Mouse (Mus musculus) CH12.LX (cell line): Measurements from ENCODE around the gene Rpl3l. TPM values are rescaled to one million over a fixed set of nuclear protein-coding genes. Genes with fewer than 3 reads are reported as not detected.

Experiments used
- DNase-seq: peaks from one replicate; pipeline ENCODE4 v3.0.0-alpha.2; 2013; ENCODE audit errors: extremely low read depth
- H3K27ac ChIP-seq: 2 replicates; pipeline ENCODE4 v1.5.1; 2012; ENCODE audit warnings: low read depth, mild to moderate bottlenecking, control low read depth, moderate library complexity; ENCODE audit not compliant: insufficient read depth
- H3K27me3 ChIP-seq: replicated peaks from 2 replicates; pipeline ENCODE3; 2012; ENCODE audit warnings: inconsistent platforms
- H3K36me3 ChIP-seq, 2 experiments: replicated peaks in 1 of 2; 2 replicates each; pipeline versions ENCODE3 to v1.6.1; 2012; ENCODE audit warnings: inconsistent platforms in 1 of 2, low read length in 1 of 2, mild to moderate bottlenecking in 1 of 2, mixed read lengths in 1 of 2, moderate library complexity in 1 of 2; ENCODE audit not compliant: control insufficient read depth in 1 of 2, insufficient read depth in 1 of 2
- H3K4me1 ChIP-seq, 2 experiments: 2 replicates each; pipeline ENCODE4 v1.6.1; 2012; ENCODE audit warnings: inconsistent platforms in 1 of 2, moderate library complexity in 1 of 2; ENCODE audit not compliant: insufficient read depth in 2 of 2, control insufficient read depth in 1 of 2
- H3K4me2 ChIP-seq: 2 replicates; pipeline ENCODE4 v1.6.1; 2012; ENCODE audit warnings: low read depth, mild to moderate bottlenecking, control low read depth; ENCODE audit not compliant: poor library complexity, insufficient read depth, severe bottlenecking
- H3K4me3 ChIP-seq, 3 experiments: fragments of 150-350 bp in 1 of 3; sonication (generic) in 1 of 3; replicated peaks in 1 of 3; 2 replicates each; pipeline versions ENCODE3 to v1.5.1; 2011 to 2012; ENCODE audit warnings: low read depth in 2 of 3, low read length in 2 of 3, mild to moderate bottlenecking in 2 of 3, moderate library complexity in 2 of 3, control low read depth in 1 of 3, improper control_type of control experiment in 1 of 3, inconsistent platforms in 1 of 3, mixed read lengths in 1 of 3; ENCODE audit not compliant: poor library complexity in 1 of 3
- H3K79me2 ChIP-seq: replicated peaks from 2 replicates; pipeline ENCODE4 v1.6.1; 2012; ENCODE audit warnings: mild to moderate bottlenecking, moderate library complexity; ENCODE audit not compliant: control insufficient read depth, poor library complexity, insufficient read depth, severe bottlenecking; ENCODE audit errors: extremely low read depth
- H3K9ac ChIP-seq: 2 replicates; pipeline ENCODE4 v1.6.1; 2012; ENCODE audit warnings: low read depth, mild to moderate bottlenecking, control low read depth, moderate library complexity; ENCODE audit not compliant: insufficient read depth
- H3K9me3 ChIP-seq: replicated peaks from 2 replicates; pipeline ENCODE3; 2012; ENCODE audit warnings: low read length, inconsistent platforms, mixed read lengths
- BHLHE40 ChIP-seq: IDR thresholded peaks from 2 replicates; pipeline ENCODE4 v1.6.1; 2011; ENCODE audit warnings: mild to moderate bottlenecking, low read depth, low read length, improper control_type of control experiment
- CHD1 ChIP-seq: IDR thresholded peaks from 2 replicates; pipeline ENCODE4 v1.6.1; 2012; ENCODE audit warnings: low read depth, low read length, improper control_type of control experiment, inconsistent platforms
- CHD2 ChIP-seq: IDR thresholded peaks from 2 replicates; pipeline ENCODE4 v1.6.1; 2011; ENCODE audit warnings: low read length, improper control_type of control experiment
- CTCF ChIP-seq, 2 experiments: IDR thresholded peaks in 1 of 2; conservative IDR thresholded peaks in 1 of 2; 2 replicates each; pipeline ENCODE4 v1.5.1; 2011 to 2012; ENCODE audit warnings: low read depth in 2 of 2, low read length in 2 of 2, improper control_type of control experiment in 1 of 2, inconsistent platforms in 1 of 2, mild to moderate bottlenecking in 1 of 2, moderate library complexity in 1 of 2
- E2F4 ChIP-seq: IDR thresholded peaks from 2 replicates; pipeline ENCODE4 v1.6.1; 2011; ENCODE audit warnings: low read depth, low read length, improper control_type of control experiment; ENCODE audit not compliant: insufficient replicate concordance
- EP300 ChIP-seq: IDR thresholded peaks from 2 replicates; pipeline ENCODE4 v1.6.1; 2011; ENCODE audit warnings: low read length, improper control_type of control experiment
- HCFC1 ChIP-seq: IDR thresholded peaks from 2 replicates; pipeline ENCODE4 v1.6.1; 2012; ENCODE audit warnings: low read depth, mild to moderate bottlenecking, inconsistent platforms, low read length, improper control_type of control experiment
- JUN ChIP-seq: IDR thresholded peaks from 2 replicates; pipeline ENCODE4 v1.6.1; 2011; ENCODE audit warnings: low read depth, mild to moderate bottlenecking, low read length, improper control_type of control experiment, moderate library complexity; ENCODE audit not compliant: insufficient read depth
- JUND ChIP-seq: conservative IDR thresholded peaks from 2 replicates; pipeline ENCODE4 v1.6.1; 2011; ENCODE audit warnings: low read depth, low read length, improper control_type of control experiment
- KAT2A ChIP-seq: IDR thresholded peaks from 2 replicates; pipeline ENCODE4 v1.6.1; 2012; ENCODE audit warnings: low read length, improper control_type of control experiment, inconsistent platforms; ENCODE audit not compliant: insufficient replicate concordance
- MAX ChIP-seq: IDR thresholded peaks from 2 replicates; pipeline ENCODE4 v1.6.1; 2011; ENCODE audit warnings: low read length, improper control_type of control experiment
- MAZ ChIP-seq: IDR thresholded peaks from 2 replicates; pipeline ENCODE4 v1.6.1; 2012; ENCODE audit warnings: low read depth, mild to moderate bottlenecking, inconsistent platforms, low read length, improper control_type of control experiment, moderate library complexity
- MEF2A ChIP-seq: IDR thresholded peaks from 2 replicates; pipeline ENCODE4 v1.6.1; 2014; ENCODE audit warnings: low read depth, mild to moderate bottlenecking, inconsistent platforms, low read length, improper control_type of control experiment, borderline replicate concordance
- MXI1 ChIP-seq: IDR thresholded peaks from 2 replicates; pipeline ENCODE4 v1.6.1; 2011; ENCODE audit warnings: mild to moderate bottlenecking, low read depth, low read length, improper control_type of control experiment
- MYC ChIP-seq: IDR thresholded peaks from 2 replicates; pipeline ENCODE4 v1.6.1; 2011; ENCODE audit warnings: low read depth, mild to moderate bottlenecking, improper control_type of control experiment, low read length
- NELFE ChIP-seq: IDR thresholded peaks from 2 replicates; pipeline ENCODE4 v1.6.1; 2011; ENCODE audit warnings: low read depth, low read length, improper control_type of control experiment
- POLR2A ChIP-seq: IDR thresholded peaks from 2 replicates; pipeline ENCODE4 v1.6.1; 2011; ENCODE audit warnings: low read depth, mild to moderate bottlenecking, improper control_type of control experiment, low read length
- RCOR1 ChIP-seq: conservative IDR thresholded peaks from 2 replicates; pipeline ENCODE4 v1.6.1; 2012; ENCODE audit warnings: low read depth, mild to moderate bottlenecking, inconsistent platforms, low read length, improper control_type of control experiment
- SIN3A ChIP-seq: IDR thresholded peaks from 2 replicates; pipeline ENCODE4 v1.6.1; 2012; ENCODE audit warnings: low read length, improper control_type of control experiment, inconsistent platforms
- SMC3 ChIP-seq: IDR thresholded peaks from 2 replicates; pipeline ENCODE4 v1.6.1; 2011; ENCODE audit warnings: low read depth, low read length, improper control_type of control experiment
- TCF12 ChIP-seq: IDR thresholded peaks from 2 replicates; pipeline ENCODE4 v1.6.1; 2014; ENCODE audit warnings: low read depth, mild to moderate bottlenecking, inconsistent platforms, low read length, improper control_type of control experiment
- USF2 ChIP-seq: conservative IDR thresholded peaks from 2 replicates; pipeline ENCODE4 v1.6.1; 2011; ENCODE audit warnings: low read depth, low read length, improper control_type of control experiment
- ZC3H11A ChIP-seq: IDR thresholded peaks from 2 replicates; pipeline ENCODE4 v1.6.1; 2012; ENCODE audit warnings: low read depth, mild to moderate bottlenecking, inconsistent platforms, low read length, improper control_type of control experiment
- ZKSCAN1 ChIP-seq: IDR thresholded peaks from 2 replicates; pipeline ENCODE4 v1.6.1; 2012; ENCODE audit warnings: low read depth, inconsistent platforms, low read length, improper control_type of control experiment, borderline replicate concordance
- ZMIZ1 ChIP-seq: IDR thresholded peaks from 2 replicates; pipeline ENCODE4 v1.6.1; 2012; ENCODE audit warnings: low read depth, mild to moderate bottlenecking, inconsistent platforms, low read length, improper control_type of control experiment
- dilution Hi-C: fragments of 300-500 bp; cut with MboI; formaldehyde crosslinking; loops from 2 replicates; pipeline ENCODE4 v1.14.3; 2020; ENCODE audit warnings: low sequenced_read_pairs; ENCODE audit not compliant: extremely low pct_unique_long_range_greater_than_20kb, extremely low pct_ligation_motif_present
- in situ Hi-C: fragments of 300-500 bp; cut with MboI; formaldehyde crosslinking; loops from 3 replicates; pipeline ENCODE4 v1.14.3; 2019; ENCODE audit warnings: low sequenced_read_pairs, low pct_ligation_motif_present, low pct_unique_long_range_greater_than_20kb, mixed read lengths
- polyA plus RNA-seq: library from polyadenylated mRNA; unstranded; fragments of >175 nt; gene quantifications from 2 replicates; pipeline ENCODE4 v1.2.1, GENCODE M21; 2012; ENCODE audit warnings: low read depth; ENCODE audit not compliant: insufficient read length
- total RNA-seq, 2 experiments: library from RNA; depleted of rRNA; stranded (reverse); fragments of 300-350 nt in 1 of 2; fragments of >200 nt in 1 of 2; gene quantifications; 2 replicates each; pipeline ENCODE4 v1.2.3; 2012 to 2014

Gene Rpl3l
- total and polyA plus RNA-seq, 3 experiments: 0.91 TPM; not detected in 2

GRCm38 (mm10) chr17:24706982-24707800, 20.4 kb upstream of the Rpl3l start, which contains the start of gene Tbl3 (continued):
- TF ChIP-seq MAX: peak; percentile 91
- no peak for TF ChIP-seq ZC3H11A
- TF ChIP-seq KAT2A: peak; percentile 68; the same call in 1 of the 2 replicates
- TF ChIP-seq CHD1: no peak
- peak; percentile 50; the same call in 1 of the 2 replicates for TF ChIP-seq BHLHE40
- TF ChIP-seq RCOR1: no peak
- TF ChIP-seq SIN3A: peak; percentile 99
- TF ChIP-seq EP300: no peak
- peak; percentile 85 for TF ChIP-seq TCF12
- no peak for TF ChIP-seq MAZ
- peak; percentile 99 for TF ChIP-seq MXI1
- peak; percentile 86 for TF ChIP-seq HCFC1

GRCm38 (mm10) chr17:24707801-24708425, 19.7 kb upstream of the Rpl3l start:
- Histone ChIP-seq H3K9ac (peak overlapping the region; percentile 86), H3K4me1 (peaks cover 7 to 19% of the 10 kb centered on the region in 2 experiments; a peak in 3 of 4 replicates), H3K9me3 (no peaks in the 10 kb centered on the region), H3K79me2 (peaks cover 14% of the 10 kb centered on the region), H3K27ac (peak overlapping the region; percentile 52), H3K4me3 (peak overlapping the region; percentile 83 to 96 (median 94)), H3K27me3 (no peaks in the 10 kb centered on the region), H3K4me2 (peak overlapping the region; percentile 68), H3K36me3 (peaks cover 21 to 27% of the 10 kb centered on the region in 2 experiments)
- no peak for TF ChIP-seq KAT2A
- TF ChIP-seq ZKSCAN1: no peak
- 0 out of 2 replicates have a peak, but pooled peaks have one; percentile 34 for TF ChIP-seq MYC
- TF ChIP-seq MXI1: peak; percentile 85
- no peak for TF ChIP-seq CTCF (conservative IDR thresholded peaks at IDR 0.05 in 1 of 2, IDR thresholded peaks at IDR 0.05 in 1 of 2; ENCODE audit: low read depth in 2 of 2, low read length in 2 of 2)
- TF ChIP-seq ZMIZ1: no peak
- no peak for TF ChIP-seq USF2
- TF ChIP-seq JUN: no peak
- 0 out of 2 replicates have a peak, but pooled peaks have one; percentile 34 for TF ChIP-seq CHD2
- no peak for TF ChIP-seq TCF12
- no peak for TF ChIP-seq JUND
- TF ChIP-seq EP300: no peak
- TF ChIP-seq E2F4: no peak
- no peak for TF ChIP-seq SMC3
- TF ChIP-seq SIN3A: no peak
- TF ChIP-seq HCFC1: no peak
- no peak; the same call in 1 of the 2 replicates for TF ChIP-seq NELFE
- no peak for TF ChIP-seq MEF2A
- no peak for TF ChIP-seq POLR2A
- dilution Hi-C loops (no loop called here), in situ Hi-C loops (no loop called here)
- DNase-seq: no peak
